Mouse (Mus musculus) ES-Bruce4 (cell line): ENCODE measurements around the gene Sh2b3.

ENCODE experiments used
- CTCF ChIP-seq: IDR thresholded peaks from one replicate; pipeline ENCODE4 v1.8.1; 2011; ENCODE audit warnings: low read depth, low read length
- EP300 ChIP-seq: IDR thresholded peaks from 2 replicates; pipeline ENCODE4 v1.6.1; 2011; ENCODE audit warnings: low read depth, low read length; ENCODE audit not compliant: insufficient read depth

GRCm38 (mm10) chr5:121832376-121833155, 4.9 kb downstream of the Sh2b3 start:
- TF ChIP-seq CTCF (no peak), EP300 (no peak)
